Mouse (Mus musculus): ENCODE measurements around the gene Rnf34.

GRCm38 (mm10) chr5:122903165-122903564 lies 53.3 kb downstream of the Rnf34 start:
- TF ChIP-seq CTCF (IDR thresholded peaks at IDR 0.05) (no peak), EP300 (IDR thresholded peaks at IDR 0.05) (no peak)

Data from lung, postnatal 0 days (tissue).